Mouse (Mus musculus): ENCODE results near the gene Tnfsf11. TPM values are rescaled to one million over a fixed set of nuclear protein-coding genes. Genes with fewer than 3 reads are reported as not detected.

Tnfsf11 gene
- total RNA-seq, 1 experiment = 2.9 TPM

DNA sequence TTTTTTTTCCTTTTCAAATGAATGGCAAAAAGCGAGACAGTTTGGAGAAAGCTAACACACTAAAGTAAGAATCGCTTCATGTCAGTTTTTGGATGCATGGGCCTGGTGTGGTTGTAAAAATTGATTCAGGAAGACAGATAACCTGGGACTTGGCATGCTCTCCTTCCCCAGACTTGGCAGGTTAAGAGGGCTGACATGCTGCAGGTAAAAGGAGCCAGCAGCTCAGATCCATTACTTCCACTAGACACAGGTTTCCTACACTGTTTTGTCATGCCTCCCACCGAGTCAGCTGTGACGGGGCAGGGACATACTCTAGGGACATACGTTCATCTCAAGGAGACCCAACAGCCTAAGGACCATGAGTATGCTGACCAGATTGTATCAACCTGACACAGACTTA is 33.0 kb downstream of the Tnfsf11 start:
- in situ Hi-C loops (cut with MboI; ENCODE audit: low sequenced_read_pairs in 2 of 2, unreplicated experiment in 2 of 2) = no loop called here
- 0 out of 4 replicates have a peak, but pooled peaks cover 0 to 2% of the 10 kb centered on the region in 2 experiments for H3K4me1 ChIP-seq (ENCODE audit: control insufficient read depth in 2 of 2, insufficient read depth in 2 of 2, low read length in 2 of 2, poor library complexity in 1 of 2)
- H3K9ac ChIP-seq (ENCODE audit: insufficient read depth, low read depth, low read length, poor library complexity, severe bottlenecking) = no peak overlapping the region
- no peak overlapping the region for H3K27ac ChIP-seq (ENCODE audit: insufficient read depth, low read depth, low read length, poor library complexity, severe bottlenecking)
- DNase-seq (ENCODE audit: low read depth, low spot score) = no peak
- TF ChIP-seq ZC3H11A (IDR thresholded peaks at IDR 0.05; ENCODE audit: borderline replicate concordance, low read depth, low read length) = no peak
- no peak for TF ChIP-seq ZNF384 (IDR thresholded peaks at IDR 0.05; ENCODE audit: low read depth, low read length)
- TF ChIP-seq MAFK (IDR thresholded peaks at IDR 0.05; ENCODE audit: insufficient read depth, low read depth, low read length) = no peak
- TF ChIP-seq HCFC1 (IDR thresholded peaks at IDR 0.05; ENCODE audit: borderline replicate concordance, insufficient read depth, low read length) = no peak
- TF ChIP-seq CHD2 (IDR thresholded peaks at IDR 0.05; ENCODE audit: low read depth, low read length) = no peak
- no peak overlapping the region for H3K4me3 ChIP-seq (ENCODE audit: insufficient read depth in 1 of 2, low read depth in 1 of 2, low read length in 2 of 2, poor library complexity in 1 of 2, severe bottlenecking in 1 of 2)
- no peaks in the 10 kb centered on the region for H3K9me3 ChIP-seq (ENCODE audit: control insufficient read depth, insufficient read depth, low read depth, low read length)
- H3K36me3 ChIP-seq (ENCODE audit: control insufficient read depth, insufficient read depth, low read length, poor library complexity, severe bottlenecking) = no peaks in the 10 kb centered on the region

DNA sequence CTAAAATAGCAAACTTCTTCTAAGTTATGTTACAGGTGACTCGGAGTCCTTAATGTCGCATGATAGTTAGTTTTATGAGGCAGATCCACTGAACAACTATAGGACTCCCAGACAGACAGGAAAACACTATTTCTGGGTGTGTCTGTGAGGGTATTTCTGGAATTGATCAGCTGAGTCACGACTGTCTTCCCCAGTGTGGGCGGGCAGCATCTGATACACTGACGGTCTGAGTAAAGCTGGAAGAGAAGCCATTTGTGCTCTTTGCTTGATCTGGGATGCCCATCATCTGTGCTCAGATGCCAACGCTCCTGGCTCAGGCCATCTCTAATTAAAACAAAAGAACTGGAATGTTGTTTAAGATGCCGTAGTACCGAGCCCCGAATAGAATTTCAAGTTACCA is 33.7 kb downstream of the Tnfsf11 start:
- Histone ChIP-seq H3K36me3 (ENCODE audit: control insufficient read depth, insufficient read depth, low read length, poor library complexity, severe bottlenecking) (no peaks in the 10 kb centered on the region), H3K27ac (ENCODE audit: insufficient read depth, low read depth, low read length, poor library complexity, severe bottlenecking) (no peak overlapping the region), H3K9me3 (ENCODE audit: control insufficient read depth, insufficient read depth, low read depth, low read length) (no peaks in the 10 kb centered on the region), H3K4me1 (ENCODE audit: control insufficient read depth in 2 of 2, insufficient read depth in 2 of 2, low read length in 2 of 2, poor library complexity in 1 of 2) (0 out of 4 replicates have a peak, but pooled peaks cover 0 to 2% of the 10 kb centered on the region in 2 experiments), H3K9ac (ENCODE audit: insufficient read depth, low read depth, low read length, poor library complexity, severe bottlenecking) (no peak overlapping the region), H3K4me3 (ENCODE audit: insufficient read depth in 1 of 2, low read depth in 1 of 2, low read length in 2 of 2, poor library complexity in 1 of 2, severe bottlenecking in 1 of 2) (no peak overlapping the region)
- in situ Hi-C loops (cut with MboI; ENCODE audit: low sequenced_read_pairs in 2 of 2, unreplicated experiment in 2 of 2) = no loop called here
- no peak for TF ChIP-seq MAFK (IDR thresholded peaks at IDR 0.05; ENCODE audit: insufficient read depth, low read depth, low read length)
- no peak for TF ChIP-seq ZC3H11A (IDR thresholded peaks at IDR 0.05; ENCODE audit: borderline replicate concordance, low read depth, low read length)
- TF ChIP-seq CHD2 (IDR thresholded peaks at IDR 0.05; ENCODE audit: low read depth, low read length) = no peak
- no peak for TF ChIP-seq ZNF384 (IDR thresholded peaks at IDR 0.05; ENCODE audit: low read depth, low read length)
- TF ChIP-seq HCFC1 (IDR thresholded peaks at IDR 0.05; ENCODE audit: borderline replicate concordance, insufficient read depth, low read length) = no peak
- no peak for DNase-seq (ENCODE audit: low read depth, low spot score)

DNA sequence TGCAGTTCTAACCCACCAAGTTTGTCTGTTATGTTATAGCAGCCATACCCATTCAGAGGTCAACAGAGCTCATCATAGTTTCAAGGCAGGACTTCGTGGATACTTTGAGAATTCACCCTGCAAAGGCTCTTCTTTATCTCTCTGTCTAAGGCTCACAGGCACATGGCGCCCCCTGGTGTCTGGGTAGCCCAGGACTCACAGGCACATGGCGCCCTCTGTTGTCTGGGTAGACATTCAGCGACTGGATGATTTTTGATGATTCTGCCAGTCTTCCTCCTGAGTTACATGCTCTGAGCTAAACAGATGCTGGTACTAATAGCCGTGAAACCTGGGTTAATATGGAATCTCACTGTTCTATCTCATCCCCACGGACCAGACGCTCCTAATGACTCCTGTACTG is 34.3 kb downstream of the Tnfsf11 start:
- TF ChIP-seq ZC3H11A (IDR thresholded peaks at IDR 0.05; ENCODE audit: borderline replicate concordance, low read depth, low read length) = peak; percentile 96
- no peak for TF ChIP-seq ZNF384 (IDR thresholded peaks at IDR 0.05; ENCODE audit: low read depth, low read length)
- no peak for TF ChIP-seq HCFC1 (IDR thresholded peaks at IDR 0.05; ENCODE audit: borderline replicate concordance, insufficient read depth, low read length)
- TF ChIP-seq MAFK (IDR thresholded peaks at IDR 0.05; ENCODE audit: insufficient read depth, low read depth, low read length) = 0 out of 2 replicates have a peak, but pooled peaks have one; percentile 32
- no peaks in the 10 kb centered on the region for H3K36me3 ChIP-seq (ENCODE audit: control insufficient read depth, insufficient read depth, low read length, poor library complexity, severe bottlenecking)
- H3K27ac ChIP-seq (ENCODE audit: insufficient read depth, low read depth, low read length, poor library complexity, severe bottlenecking) = no peak overlapping the region
- DNase-seq (ENCODE audit: low read depth, low spot score) = peak; percentile 73
- in situ Hi-C loops (cut with MboI; ENCODE audit: low sequenced_read_pairs in 2 of 2, unreplicated experiment in 2 of 2) = no loop called here
- no peak overlapping the region for H3K4me3 ChIP-seq (ENCODE audit: insufficient read depth in 1 of 2, low read depth in 1 of 2, low read length in 2 of 2, poor library complexity in 1 of 2, severe bottlenecking in 1 of 2)
- no peaks in the 10 kb centered on the region for H3K9me3 ChIP-seq (ENCODE audit: control insufficient read depth, insufficient read depth, low read depth, low read length)
- H3K4me1 ChIP-seq (ENCODE audit: control insufficient read depth in 2 of 2, insufficient read depth in 2 of 2, low read length in 2 of 2, poor library complexity in 1 of 2) = 0 out of 4 replicates have a peak, but pooled peaks cover 0 to 2% of the 10 kb centered on the region in 2 experiments
- H3K9ac ChIP-seq (ENCODE audit: insufficient read depth, low read depth, low read length, poor library complexity, severe bottlenecking) = no peak overlapping the region

DNA sequence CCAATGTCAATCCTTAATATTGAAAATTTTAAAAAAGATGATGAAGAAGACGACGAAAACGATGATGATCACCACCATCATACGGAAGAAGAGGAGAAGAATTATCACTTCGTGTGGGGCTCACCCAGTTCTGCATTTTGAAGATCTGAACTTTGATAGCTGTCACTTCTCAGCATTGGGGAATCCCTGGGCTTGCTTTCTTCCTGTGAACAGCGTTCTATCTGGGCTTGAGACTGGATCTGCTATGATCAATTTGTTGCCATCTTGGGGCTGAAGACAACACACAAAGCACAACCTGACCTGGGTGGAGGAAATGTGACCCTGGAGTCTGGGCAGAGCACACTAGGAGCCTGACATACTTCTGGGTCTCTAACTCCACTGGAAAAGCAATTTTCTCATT is 43.0 kb downstream of the Tnfsf11 start:
- no peak for DNase-seq (ENCODE audit: low read depth, low spot score)
- Histone ChIP-seq H3K27ac (ENCODE audit: insufficient read depth, low read depth, low read length, poor library complexity, severe bottlenecking) (no peak overlapping the region), H3K4me1 (ENCODE audit: control insufficient read depth in 2 of 2, insufficient read depth in 2 of 2, low read length in 2 of 2, poor library complexity in 1 of 2) (no peaks in the 10 kb centered on the region), H3K36me3 (ENCODE audit: control insufficient read depth, insufficient read depth, low read length, poor library complexity, severe bottlenecking) (no peaks in the 10 kb centered on the region), H3K9me3 (ENCODE audit: control insufficient read depth, insufficient read depth, low read depth, low read length) (no peaks in the 10 kb centered on the region), H3K9ac (ENCODE audit: insufficient read depth, low read depth, low read length, poor library complexity, severe bottlenecking) (no peak overlapping the region), H3K4me3 (ENCODE audit: insufficient read depth in 1 of 2, low read depth in 1 of 2, low read length in 2 of 2, poor library complexity in 1 of 2, severe bottlenecking in 1 of 2) (no peak overlapping the region)
- in situ Hi-C loops (cut with MboI; ENCODE audit: low sequenced_read_pairs in 2 of 2, unreplicated experiment in 2 of 2) = no loop called here
- TF ChIP-seq HCFC1 (IDR thresholded peaks at IDR 0.05; ENCODE audit: borderline replicate concordance, insufficient read depth, low read length) = no peak
- no peak for TF ChIP-seq ZNF384 (IDR thresholded peaks at IDR 0.05; ENCODE audit: low read depth, low read length)
- no peak for TF ChIP-seq ZC3H11A (IDR thresholded peaks at IDR 0.05; ENCODE audit: borderline replicate concordance, low read depth, low read length)
- no peak for TF ChIP-seq MAFK (IDR thresholded peaks at IDR 0.05; ENCODE audit: insufficient read depth, low read depth, low read length)

DNA sequence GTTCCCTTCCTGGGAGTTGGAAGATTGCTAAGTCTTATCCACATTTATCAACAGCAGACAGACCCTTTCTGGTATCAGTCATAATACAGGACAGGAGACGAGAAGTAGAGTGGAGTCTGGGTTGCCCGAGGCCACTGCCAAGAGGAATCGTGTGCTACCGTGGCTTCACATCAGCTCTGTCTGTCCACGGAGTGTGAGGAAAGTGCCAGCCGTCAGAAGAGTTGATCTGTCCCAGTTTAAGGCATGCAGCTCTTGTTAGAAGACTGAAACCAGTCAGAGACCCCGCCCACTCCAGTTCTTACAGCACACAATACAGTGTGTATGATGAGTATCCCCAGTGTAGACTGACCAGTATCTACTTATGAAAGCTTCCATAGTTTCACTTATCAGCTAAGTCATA is 45.2 kb downstream of the Tnfsf11 start:
- H3K9ac ChIP-seq (ENCODE audit: insufficient read depth, low read depth, low read length, poor library complexity, severe bottlenecking) = no peak overlapping the region

More for the DNA sequence above, 45.2 kb downstream of the Tnfsf11 start:
- TF ChIP-seq MAFK (IDR thresholded peaks at IDR 0.05; ENCODE audit: insufficient read depth, low read depth, low read length) (no peak), CHD2 (IDR thresholded peaks at IDR 0.05; ENCODE audit: low read depth, low read length) (no peak), HCFC1 (IDR thresholded peaks at IDR 0.05; ENCODE audit: borderline replicate concordance, insufficient read depth, low read length) (no peak), ZNF384 (IDR thresholded peaks at IDR 0.05; ENCODE audit: low read depth, low read length) (no peak)
- no peak for DNase-seq (ENCODE audit: low read depth, low spot score)
- H3K9me3 ChIP-seq (ENCODE audit: control insufficient read depth, insufficient read depth, low read depth, low read length) = no peaks in the 10 kb centered on the region
- H3K27ac ChIP-seq (ENCODE audit: insufficient read depth, low read depth, low read length, poor library complexity, severe bottlenecking) = no peak overlapping the region
- H3K4me3 ChIP-seq (ENCODE audit: insufficient read depth in 1 of 2, low read depth in 1 of 2, low read length in 2 of 2, poor library complexity in 1 of 2, severe bottlenecking in 1 of 2) = no peak overlapping the region
- H3K4me1 ChIP-seq (ENCODE audit: control insufficient read depth in 2 of 2, insufficient read depth in 2 of 2, low read length in 2 of 2, poor library complexity in 1 of 2) = no peaks in the 10 kb centered on the region
- in situ Hi-C loops (cut with MboI; ENCODE audit: low sequenced_read_pairs in 2 of 2, unreplicated experiment in 2 of 2) = no loop called here
- H3K36me3 ChIP-seq (ENCODE audit: control insufficient read depth, insufficient read depth, low read length, poor library complexity, severe bottlenecking) = no peaks in the 10 kb centered on the region
